Mouse (Mus musculus) cerebellum, adult 2 months (tissue): ENCODE measurements around the gene Rybp.

Experiments used
- CTCF ChIP-seq: fragments of 200-500 bp; IDR thresholded peaks from 2 replicates; pipeline ENCODE4 v1.5.1; 2011; ENCODE audit warnings: low read depth, mild to moderate bottlenecking, control low read depth, low read length, moderate library complexity, borderline replicate concordance; ENCODE audit not compliant: insufficient read depth
- POLR2A ChIP-seq: fragments of 200-500 bp; IDR thresholded peaks from 2 replicates; pipeline ENCODE4 v1.6.1; 2011; ENCODE audit warnings: low read length, control low read depth, borderline replicate concordance; ENCODE audit not compliant: insufficient read depth

DNA sequence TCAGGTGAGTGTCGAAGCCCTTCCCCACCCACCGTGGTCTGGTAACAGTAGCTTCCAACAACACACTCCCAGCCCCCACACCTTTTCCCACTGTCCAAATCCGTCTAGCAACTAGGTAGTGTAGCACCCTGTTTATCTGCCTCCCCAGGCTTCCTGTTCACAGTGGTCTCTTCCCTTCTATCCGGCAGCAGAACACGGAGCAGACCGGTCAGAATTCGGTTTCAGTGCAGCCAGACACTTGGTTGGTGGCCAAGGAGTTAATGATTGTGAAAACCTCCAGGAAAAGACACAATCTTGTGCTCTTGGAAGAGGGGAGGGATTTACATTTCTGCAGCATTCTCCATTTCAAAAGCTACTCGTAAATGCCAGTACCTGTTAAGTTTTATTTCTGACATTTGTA is 44.3 kb upstream of the Rybp start:
- TF ChIP-seq CTCF (no peak), POLR2A (no peak)
